Mouse (Mus musculus): ENCODE results near the gene Ddx54. TPM values are rescaled to one million over a fixed set of nuclear protein-coding genes. Genes with fewer than 3 reads are reported as not detected.

The Ddx54 gene
- total and polyA plus RNA-seq, 3 experiments: 63.7 to 91.8 (median 83.6) TPM

- no peak for DNase-seq (ENCODE audit: extremely low read depth)
- Histone ChIP-seq H3K79me2 (replicated peaks; ENCODE audit: control insufficient read depth, extremely low read depth, insufficient read depth, poor library complexity, severe bottlenecking) (no peaks in the 10 kb centered on the region), H3K4me2 (ENCODE audit: insufficient read depth, low read depth, poor library complexity, severe bottlenecking) (peak overlapping the region; percentile 68), H3K27me3 (replicated peaks) (no peaks in the 10 kb centered on the region), H3K27ac (ENCODE audit: insufficient read depth, low read depth) (no peak overlapping the region), H3K4me1 (ENCODE audit: control insufficient read depth in 1 of 2, insufficient read depth in 2 of 2) (peaks cover 32 to 64% of the 10 kb centered on the region in 2 experiments), H3K9me3 (replicated peaks; ENCODE audit: low read length) (peaks cover 6% of the 10 kb centered on the region), H3K36me3 (replicated peaks in 1 of 2; ENCODE audit: control insufficient read depth in 1 of 2, insufficient read depth in 1 of 2, low read length in 1 of 2) (peaks cover 0 to 21% of the 10 kb centered on the region in 2 experiments), H3K4me3 (replicated peaks in 1 of 3; ENCODE audit: low read depth in 2 of 3, low read length in 2 of 3, poor library complexity in 1 of 3) (no peak overlapping the region), H3K9ac (ENCODE audit: insufficient read depth, low read depth) (no peak overlapping the region)
- dilution Hi-C loops (cut with MboI; ENCODE audit: extremely low pct_ligation_motif_present, extremely low pct_unique_long_range_greater_than_20kb, low sequenced_read_pairs): no loop called here
- TF ChIP-seq NRF1 (IDR thresholded peaks at IDR 0.05; ENCODE audit: low read depth, low read length): no peak
- no peak for TF ChIP-seq ETS1 (conservative IDR thresholded peaks at IDR 0.05; ENCODE audit: low read depth, low read length)
- TF ChIP-seq TCF12 (IDR thresholded peaks at IDR 0.05; ENCODE audit: low read depth, low read length): peak; percentile 47; the same call in 1 of the 2 replicates
- no peak for TF ChIP-seq EP300 (IDR thresholded peaks at IDR 0.05; ENCODE audit: low read length)
- in situ Hi-C loops (cut with MboI; ENCODE audit: low pct_ligation_motif_present, low pct_unique_long_range_greater_than_20kb, low sequenced_read_pairs): no loop called here
Measured at GRCm38 (mm10) chr5:120579898-120580626, 32.5 kb upstream of the Ddx54 start.

- no peak for DNase-seq (ENCODE audit: extremely low read depth)
- Histone ChIP-seq H3K36me3 (replicated peaks in 1 of 2; ENCODE audit: control insufficient read depth in 1 of 2, insufficient read depth in 1 of 2, low read length in 1 of 2) (peaks cover 0 to 21% of the 10 kb centered on the region in 2 experiments), H3K27me3 (replicated peaks) (peaks cover 7% of the 10 kb centered on the region), H3K4me1 (ENCODE audit: control insufficient read depth in 1 of 2, insufficient read depth in 2 of 2) (peaks cover 27 to 67% of the 10 kb centered on the region in 2 experiments), H3K4me2 (ENCODE audit: insufficient read depth, low read depth, poor library complexity, severe bottlenecking) (no peak overlapping the region), H3K4me3 (replicated peaks in 1 of 3; ENCODE audit: low read depth in 2 of 3, low read length in 2 of 3, poor library complexity in 1 of 3) (no peak overlapping the region), H3K27ac (ENCODE audit: insufficient read depth, low read depth) (no peak overlapping the region), H3K9me3 (replicated peaks; ENCODE audit: low read length) (peaks cover 6% of the 10 kb centered on the region), H3K79me2 (replicated peaks; ENCODE audit: control insufficient read depth, extremely low read depth, insufficient read depth, poor library complexity, severe bottlenecking) (no peaks in the 10 kb centered on the region), H3K9ac (ENCODE audit: insufficient read depth, low read depth) (no peak overlapping the region)
- dilution Hi-C loops (cut with MboI; ENCODE audit: extremely low pct_ligation_motif_present, extremely low pct_unique_long_range_greater_than_20kb, low sequenced_read_pairs): no loop called here
- TF ChIP-seq CTCF (conservative IDR thresholded peaks at IDR 0.05 in 1 of 2, IDR thresholded peaks at IDR 0.05 in 1 of 2; ENCODE audit: low read depth in 2 of 2, low read length in 2 of 2) (no peak), MAFK (IDR thresholded peaks at IDR 0.05; ENCODE audit: insufficient replicate concordance, low read length) (no peak), ZMIZ1 (IDR thresholded peaks at IDR 0.05; ENCODE audit: low read depth, low read length) (no peak), BHLHE40 (IDR thresholded peaks at IDR 0.05; ENCODE audit: low read depth, low read length) (no peak), SMC3 (IDR thresholded peaks at IDR 0.05; ENCODE audit: low read depth, low read length) (no peak), PAX5 (IDR thresholded peaks at IDR 0.05; ENCODE audit: low read length) (no peak), ZNF384 (IDR thresholded peaks at IDR 0.05; ENCODE audit: low read depth, low read length) (no peak), TBP (conservative IDR thresholded peaks at IDR 0.05; ENCODE audit: low read depth, low read length) (no peak), E2F4 (IDR thresholded peaks at IDR 0.05; ENCODE audit: insufficient replicate concordance, low read depth, low read length) (no peak), ETS1 (conservative IDR thresholded peaks at IDR 0.05; ENCODE audit: low read depth, low read length) (no peak), MXI1 (IDR thresholded peaks at IDR 0.05; ENCODE audit: low read depth, low read length) (no peak), GABPA (IDR thresholded peaks at IDR 0.05; ENCODE audit: insufficient replicate concordance, low read depth, low read length) (no peak), JUND (conservative IDR thresholded peaks at IDR 0.05; ENCODE audit: low read depth, low read length) (no peak), ZC3H11A (IDR thresholded peaks at IDR 0.05; ENCODE audit: low read depth, low read length) (no peak), TCF12 (IDR thresholded peaks at IDR 0.05; ENCODE audit: low read depth, low read length) (no peak), EP300 (IDR thresholded peaks at IDR 0.05; ENCODE audit: low read length) (no peak), UBTF (IDR thresholded peaks at IDR 0.05; ENCODE audit: low read depth, low read length) (no peak), MEF2A (IDR thresholded peaks at IDR 0.05; ENCODE audit: borderline replicate concordance, low read depth, low read length) (no peak), ZKSCAN1 (IDR thresholded peaks at IDR 0.05; ENCODE audit: borderline replicate concordance, low read depth, low read length) (no peak), JUN (IDR thresholded peaks at IDR 0.05; ENCODE audit: insufficient read depth, low read depth, low read length) (no peak)
- in situ Hi-C loops (cut with MboI; ENCODE audit: low pct_ligation_motif_present, low pct_unique_long_range_greater_than_20kb, low sequenced_read_pairs): no loop called here
Measured at GRCm38 (mm10) chr5:120582002-120582401, 30.5 kb upstream of the Ddx54 start.

Data from CH12.LX (cell line).